Mouse (Mus musculus): ENCODE measurements around the gene Ear6.

The Ear6 gene

DNA sequence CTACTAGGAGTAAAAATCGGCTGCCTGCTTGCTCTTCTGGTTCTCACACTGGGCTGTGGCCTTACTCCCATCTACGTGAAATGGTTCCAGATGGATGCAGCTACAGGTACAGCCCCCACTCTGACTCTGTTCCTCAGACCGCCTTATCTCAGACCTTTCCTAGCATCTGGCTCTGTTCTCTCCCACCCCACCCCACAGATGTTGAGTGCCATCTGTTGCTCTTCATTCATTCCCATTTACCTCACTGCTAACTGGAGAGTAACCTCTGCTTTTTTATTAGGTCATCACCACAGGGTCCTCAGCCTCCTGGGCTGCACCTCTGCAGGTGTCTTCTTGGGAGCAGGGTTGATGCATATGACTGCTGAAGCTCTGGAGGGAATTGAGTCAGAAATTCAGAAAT lies 40.3 kb downstream of the Ear6 start:
- DNase-seq (ENCODE audit: low spot score) = no peak

- DNase-seq (ENCODE audit: low spot score) = no peak
These were observed 41.6 kb downstream of the Ear6 start for GRCm38 (mm10) chr14:51895071-51895470.

DNA sequence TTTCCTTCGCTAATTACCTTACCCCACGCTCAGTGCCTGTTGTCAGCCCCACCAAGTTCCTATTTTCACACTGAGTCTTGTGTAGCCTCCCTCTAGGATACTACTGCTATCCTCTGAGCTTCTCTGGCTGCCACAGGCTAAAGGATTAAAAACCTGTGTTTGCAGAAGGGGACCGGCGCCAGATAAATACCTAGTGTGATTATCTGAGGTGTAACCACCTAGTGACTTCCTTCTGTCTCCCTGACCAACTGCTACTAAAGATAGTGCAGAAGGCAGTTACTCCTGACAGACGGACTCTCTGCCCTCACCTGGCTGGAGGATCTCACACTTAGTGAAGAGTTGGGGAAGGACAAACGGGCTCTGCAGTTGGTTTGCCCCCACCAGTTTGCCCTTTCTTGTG lies 42.5 kb downstream of the Ear6 start:
- no peak for DNase-seq (ENCODE audit: low spot score)

DNA sequence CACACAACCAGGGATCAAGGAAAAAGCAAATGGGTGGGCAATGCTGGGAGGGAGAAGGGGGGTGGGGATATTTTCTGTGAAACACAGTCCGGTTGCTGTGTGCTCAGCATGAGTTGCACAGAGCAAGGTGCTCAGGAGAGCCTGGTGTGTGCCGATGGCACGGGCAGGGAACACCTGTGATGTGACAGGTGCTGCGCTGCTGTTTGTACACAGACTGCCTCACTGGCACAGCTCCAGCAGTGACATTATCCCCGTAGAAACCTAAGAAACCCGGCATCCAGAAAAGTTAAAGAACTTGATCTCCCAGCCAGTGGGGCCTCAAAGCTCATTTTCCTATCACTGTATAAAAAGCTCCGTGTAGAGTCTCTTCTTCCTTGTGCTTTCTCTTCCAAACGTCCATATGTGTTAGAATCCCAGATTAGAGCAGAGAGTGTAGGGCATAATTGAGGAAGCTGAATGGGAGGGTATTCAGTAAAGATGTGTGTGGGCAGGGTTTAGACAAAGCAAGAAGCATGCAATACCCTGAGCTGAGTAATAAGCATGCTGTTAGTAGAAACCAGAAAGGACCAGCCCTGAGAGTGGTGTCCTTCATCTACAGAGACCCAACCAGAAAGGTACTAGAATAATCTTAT lies 43.2 kb downstream of the Ear6 start:
- DNase-seq (ENCODE audit: low spot score) = no peak

DNA sequence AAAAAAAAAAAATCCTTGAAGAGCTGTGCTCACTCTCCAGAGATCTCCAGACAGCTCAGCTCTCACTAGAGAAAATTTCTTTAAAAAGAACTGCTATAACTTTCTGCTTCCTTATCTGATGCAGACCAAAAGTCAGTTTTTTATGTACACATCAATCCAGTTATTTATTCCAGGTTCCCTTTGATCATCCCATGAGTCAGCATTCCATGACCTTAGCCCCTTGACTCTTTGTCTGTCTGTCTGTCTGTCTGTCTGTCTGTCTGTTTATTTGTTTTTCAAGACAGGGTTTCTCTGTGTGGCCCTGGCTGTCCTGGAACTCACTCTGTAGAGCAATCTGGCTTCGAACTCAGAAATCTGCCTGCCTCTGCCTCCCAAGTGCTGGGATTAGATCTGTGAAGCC lies 45.9 kb downstream of the Ear6 start:
- DNase-seq (ENCODE audit: low spot score) = no peak

- peak; percentile 90 for DNase-seq (ENCODE audit: low spot score)
These were observed 49.6 kb downstream of the Ear6 start for GRCm38 (mm10) chr14:51902806-51903710.

DNA sequence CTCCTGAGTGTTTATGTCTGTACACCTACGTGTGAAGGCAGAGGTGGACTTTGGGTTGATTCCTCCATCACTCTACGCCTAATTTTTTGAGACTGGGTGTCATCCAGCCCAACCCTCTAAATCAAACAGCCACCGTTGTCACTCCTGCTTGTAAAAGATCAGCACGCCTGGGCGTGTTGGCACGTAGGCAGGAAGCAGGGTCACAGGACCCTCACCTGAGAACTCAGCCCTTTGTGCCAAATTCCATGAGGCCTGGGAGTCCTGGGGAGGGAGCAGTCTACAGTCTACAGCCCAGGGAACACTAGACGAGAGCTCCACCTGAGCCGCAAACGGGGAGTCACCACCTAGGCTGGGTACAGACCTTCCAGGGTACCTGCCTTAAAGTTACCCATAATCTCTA lies 50.3 kb downstream of the Ear6 start:
- no peak for DNase-seq (ENCODE audit: low spot score)
